Mouse (Mus musculus): ENCODE measurements around the gene Npr2. TPM values are rescaled to one million over a fixed set of nuclear protein-coding genes. Genes with fewer than 3 reads are reported as not detected.

The Npr2 gene
- polyA plus RNA-seq, 1 experiment from 2014 or later, result 10.8 TPM

GRCm38 (mm10) chr4:43694439-43695248 is 62.9 kb downstream of the Npr2 start:
- no peaks in the 10 kb centered on the region for H3K36me3 ChIP-seq (ENCODE audit: control insufficient read depth, insufficient read depth, low read length)
- H3K27me3 ChIP-seq (ENCODE audit: control insufficient read depth, insufficient read depth, low read length), result no peaks in the 10 kb centered on the region
- no peak overlapping the region for H3K4me2 ChIP-seq (ENCODE audit: low read depth, low read length, severe bottlenecking)
- no peaks in the 10 kb centered on the region for H3K9me3 ChIP-seq (ENCODE audit: control insufficient read depth, low read length)
- H3K4me3 ChIP-seq (ENCODE audit: low read depth, low read length), result no peak overlapping the region
- H3K27ac ChIP-seq (ENCODE audit: low read depth, low read length), result no peak overlapping the region
- DNase-seq (ENCODE audit: low spot score) (no peak), ATAC-seq (replicated peaks; ENCODE audit: low FRiP score) (no peak)
- 0 out of 2 replicates have a peak, but pooled peaks cover 2% of the 10 kb centered on the region for H3K4me1 ChIP-seq (replicated peaks; ENCODE audit: control insufficient read depth, insufficient read depth, low read length)
- WGBS, result 92% methylated on average over 1 of the region's 1 CpGs
- H3K9ac ChIP-seq (ENCODE audit: low read length), result no peak overlapping the region

DNA sequence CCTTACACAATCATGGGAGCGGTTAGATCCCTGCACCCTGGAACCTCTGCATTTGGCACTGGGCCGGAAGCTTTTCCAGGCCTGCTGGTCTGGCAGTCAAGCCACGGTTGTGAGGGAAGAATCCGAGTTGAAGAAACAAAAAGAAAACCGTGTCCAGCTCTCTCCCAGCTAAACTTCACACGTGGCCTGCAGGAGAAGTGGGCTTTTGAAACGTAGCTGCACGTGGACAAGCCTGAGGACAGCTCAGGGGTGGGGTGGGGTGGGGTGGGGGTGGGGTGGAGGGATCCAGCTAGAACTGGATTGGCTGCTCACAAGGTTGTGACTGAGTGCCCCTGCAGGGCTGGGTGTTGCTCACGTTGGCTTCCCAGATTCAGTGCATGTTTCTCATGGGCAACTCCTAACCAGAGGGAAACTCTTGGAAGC is 63.5 kb downstream of the Npr2 start:
- Histone ChIP-seq H3K27me3 (ENCODE audit: control insufficient read depth, insufficient read depth, low read length) (no peaks in the 10 kb centered on the region), H3K4me3 (ENCODE audit: low read depth, low read length) (no peak overlapping the region), H3K9ac (ENCODE audit: low read length) (no peak overlapping the region), H3K9me3 (ENCODE audit: control insufficient read depth, low read length) (no peaks in the 10 kb centered on the region), H3K4me2 (ENCODE audit: low read depth, low read length, severe bottlenecking) (no peak overlapping the region), H3K27ac (ENCODE audit: low read depth, low read length) (no peak overlapping the region), H3K4me1 (replicated peaks; ENCODE audit: control insufficient read depth, insufficient read depth, low read length) (0 out of 2 replicates have a peak, but pooled peaks cover 2% of the 10 kb centered on the region), H3K36me3 (ENCODE audit: control insufficient read depth, insufficient read depth, low read length) (no peaks in the 10 kb centered on the region)
- DNase-seq (ENCODE audit: low spot score), result no peak
- 36% methylated on average over 9 of the region's 9 CpGs for WGBS
- no peak for ATAC-seq (replicated peaks; ENCODE audit: low FRiP score)

- no peak overlapping the region for H3K4me2 ChIP-seq (ENCODE audit: low read depth, low read length, severe bottlenecking)
- no peaks in the 10 kb centered on the region for H3K36me3 ChIP-seq (ENCODE audit: control insufficient read depth, insufficient read depth, low read length)
- no peak overlapping the region for H3K27ac ChIP-seq (ENCODE audit: low read depth, low read length)
- no peak overlapping the region for H3K4me3 ChIP-seq (ENCODE audit: low read depth, low read length)
- no peaks in the 10 kb centered on the region for H3K9me3 ChIP-seq (ENCODE audit: control insufficient read depth, low read length)
- H3K27me3 ChIP-seq (ENCODE audit: control insufficient read depth, insufficient read depth, low read length), result no peaks in the 10 kb centered on the region
- H3K4me1 ChIP-seq (replicated peaks; ENCODE audit: control insufficient read depth, insufficient read depth, low read length), result 0 out of 2 replicates have a peak, but pooled peaks cover 2% of the 10 kb centered on the region
- DNase-seq (ENCODE audit: low spot score) (no peak), ATAC-seq (replicated peaks; ENCODE audit: low FRiP score) (no peak)
- WGBS, result 92% methylated on average over 13 of the region's 13 CpGs
- no peak overlapping the region for H3K9ac ChIP-seq (ENCODE audit: low read length)
Measured at GRCm38 (mm10) chr4:43696561-43696960, 64.8 kb downstream of the Npr2 start.

GRCm38 (mm10) chr4:43700707-43701106 is 69.0 kb downstream of the Npr2 start, which contains the start of gene Olfr70:
Olfr70 (minus strand) TSS chr4:43700807.
- WGBS, result 91% methylated on average over 6 of the region's 6 CpGs
- H3K4me2 ChIP-seq (ENCODE audit: low read depth, low read length, severe bottlenecking), result no peak within 1 kb of the TSS
- H3K9ac ChIP-seq (ENCODE audit: low read length), result no peak within 1 kb of the TSS
- no peaks in the 10 kb centered on the region for H3K4me1 ChIP-seq (replicated peaks; ENCODE audit: control insufficient read depth, insufficient read depth, low read length)
- no peaks in the 10 kb centered on the region for H3K27me3 ChIP-seq (ENCODE audit: control insufficient read depth, insufficient read depth, low read length)
- no peak within 1 kb of the TSS for H3K27ac ChIP-seq (ENCODE audit: low read depth, low read length)
- H3K4me3 ChIP-seq (ENCODE audit: low read depth, low read length), result no peak within 1 kb of the TSS
- DNase-seq (ENCODE audit: low spot score) (no peak), ATAC-seq (replicated peaks; ENCODE audit: low FRiP score) (no peak)
- H3K36me3 ChIP-seq (ENCODE audit: control insufficient read depth, insufficient read depth, low read length), result no peaks in the 10 kb centered on the region
- H3K9me3 ChIP-seq (ENCODE audit: control insufficient read depth, low read length), result no peaks in the 10 kb centered on the region

Small RNA genes lying within 50 kb of the gene (microRNA-seq; reads per million reads assigned to microRNA genes)
- gene Gm25262 (ENCODE audit: insufficient number of aligned reads), result not detected

Other genes with a start within 250 kb of the Npr2 start
- 11.6 and 12.4 TPM in 2 replicates for gene Rusc2, start 250.0 kb upstream of the Npr2 start, polyA plus RNA-seq (2014; fragmentation: Nextera tagmentation; extraction: Ambion mirVana)
- gene Fam166b, start 202.8 kb upstream of the Npr2 start, polyA plus RNA-seq (2014; fragmentation: Nextera tagmentation; extraction: Ambion mirVana), result 0.28 and 0.31 TPM in 2 replicates
- gene Tesk1, start 190.0 kb upstream of the Npr2 start, polyA plus RNA-seq (2014; fragmentation: Nextera tagmentation; extraction: Ambion mirVana), result 9.3 and 10.7 TPM in 2 replicates
- 2.6 and 4.8 TPM in 2 replicates for gene Cd72, start 177.3 kb upstream of the Npr2 start, polyA plus RNA-seq (2014; fragmentation: Nextera tagmentation; extraction: Ambion mirVana)
- gene Sit1, start 148.2 kb upstream of the Npr2 start, polyA plus RNA-seq (2014; fragmentation: Nextera tagmentation; extraction: Ambion mirVana), result not detected in 2 replicates
- 50.3 and 54.3 TPM in 2 replicates for gene Ccdc107, start 139.0 kb upstream of the Npr2 start, polyA plus RNA-seq (2014; fragmentation: Nextera tagmentation; extraction: Ambion mirVana)
- gene Arhgef39, start 132.2 kb upstream of the Npr2 start, polyA plus RNA-seq (2014; fragmentation: Nextera tagmentation; extraction: Ambion mirVana), result 55.3 and 61.1 TPM in 2 replicates
- 0.52 and 0.87 TPM in 2 replicates for gene Car9, start 125.0 kb upstream of the Npr2 start, polyA plus RNA-seq (2014; fragmentation: Nextera tagmentation; extraction: Ambion mirVana)
- 46.7 and 52.7 TPM in 2 replicates for gene Tpm2, start 108.2 kb upstream of the Npr2 start, polyA plus RNA-seq (2014; fragmentation: Nextera tagmentation; extraction: Ambion mirVana)
- 42.8 and 45.6 TPM in 2 replicates for gene Creb3, start 69.6 kb upstream of the Npr2 start, polyA plus RNA-seq (2014; fragmentation: Nextera tagmentation; extraction: Ambion mirVana)
- gene Tln1, start 69.2 kb upstream of the Npr2 start, polyA plus RNA-seq (2014; fragmentation: Nextera tagmentation; extraction: Ambion mirVana), result 45.9 and 46.7 TPM in 2 replicates
- 26.0 and 38.7 TPM in 2 replicates for gene Rgp1, start 53.2 kb upstream of the Npr2 start, polyA plus RNA-seq (2014; fragmentation: Nextera tagmentation; extraction: Ambion mirVana)
- 31.0 and 32.4 TPM in 2 replicates for gene Gba2, start 53.1 kb upstream of the Npr2 start, polyA plus RNA-seq (2014; fragmentation: Nextera tagmentation; extraction: Ambion mirVana)
- 1.9 and 2.8 TPM in 2 replicates for gene Msmp, start 47.4 kb upstream of the Npr2 start, polyA plus RNA-seq (2014; fragmentation: Nextera tagmentation; extraction: Ambion mirVana)
- 1.7 and 2.3 TPM in 2 replicates for gene Spag8, start 21.7 kb downstream of the Npr2 start, polyA plus RNA-seq (2014; fragmentation: Nextera tagmentation; extraction: Ambion mirVana)
- 64.1 and 66.8 TPM in 2 replicates for gene Hint2, start 24.5 kb downstream of the Npr2 start, polyA plus RNA-seq (2014; fragmentation: Nextera tagmentation; extraction: Ambion mirVana)
- gene Tmem8b, start 37.0 kb downstream of the Npr2 start, polyA plus RNA-seq (2014; fragmentation: Nextera tagmentation; extraction: Ambion mirVana), result 5.2 and 6.4 TPM in 2 replicates
- gene Fam221b, start 37.2 kb downstream of the Npr2 start, polyA plus RNA-seq (2014; fragmentation: Nextera tagmentation; extraction: Ambion mirVana), result 2.5 and 2.7 TPM in 2 replicates
- gene Olfr70, start 68.9 kb downstream of the Npr2 start, polyA plus RNA-seq (2014; fragmentation: Nextera tagmentation; extraction: Ambion mirVana), result not detected in 2 replicates
- gene Olfr71, start 78.3 kb downstream of the Npr2 start, polyA plus RNA-seq (2014; fragmentation: Nextera tagmentation; extraction: Ambion mirVana), result not detected in 2 replicates
- not detected in 2 replicates for gene Hrct1, start 95.3 kb downstream of the Npr2 start, polyA plus RNA-seq (2014; fragmentation: Nextera tagmentation; extraction: Ambion mirVana)
- gene Spaar, start 98.1 kb downstream of the Npr2 start, polyA plus RNA-seq (2014; fragmentation: Nextera tagmentation; extraction: Ambion mirVana), result not detected in 2 replicates
- gene Olfr159, start 139.1 kb downstream of the Npr2 start, polyA plus RNA-seq (2014; fragmentation: Nextera tagmentation; extraction: Ambion mirVana), result not detected in 2 replicates
- not detected in 2 replicates for gene Olfr156, start 192.0 kb downstream of the Npr2 start, polyA plus RNA-seq (2014; fragmentation: Nextera tagmentation; extraction: Ambion mirVana)
- not detected in 2 replicates for gene Olfr157, start 208.3 kb downstream of the Npr2 start, polyA plus RNA-seq (2014; fragmentation: Nextera tagmentation; extraction: Ambion mirVana)
- gene Olfr155, start 219.6 kb downstream of the Npr2 start, polyA plus RNA-seq (2014; fragmentation: Nextera tagmentation; extraction: Ambion mirVana), result not detected in 2 replicates
- 11.3 and 11.8 TPM in 2 replicates for gene Reck, start 243.6 kb downstream of the Npr2 start, polyA plus RNA-seq (2014; fragmentation: Nextera tagmentation; extraction: Ambion mirVana)

All from forebrain, embryonic 11.5 days (tissue).